Mouse (Mus musculus): ENCODE measurements around the gene Zfp821.

DNA sequence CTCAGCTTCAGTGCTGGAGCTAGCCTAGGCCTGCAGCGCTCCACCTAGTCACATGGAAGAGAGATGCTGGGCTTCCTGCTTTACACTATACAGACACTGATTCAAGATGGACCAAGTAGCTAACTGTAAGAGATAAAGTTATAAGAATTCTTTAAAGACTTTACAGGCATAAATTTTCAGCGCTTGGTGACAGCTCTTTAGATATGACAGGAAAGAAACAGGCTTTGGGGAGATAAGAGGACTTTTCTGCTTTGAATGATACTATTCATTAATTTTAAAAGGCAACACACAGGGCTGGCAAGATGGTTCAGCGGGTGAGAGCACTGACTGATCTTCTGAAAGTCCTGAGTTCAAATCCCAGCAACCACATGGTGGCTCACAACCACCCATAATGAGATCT is 6.9 kb upstream of the Zfp821 start:
- TF ChIP-seq EP300 (IDR thresholded peaks at IDR 0.05) (no peak), CTCF (IDR thresholded peaks at IDR 0.05) (no peak)

All from lung, postnatal 0 days (tissue).